Mouse (Mus musculus) MEL (cell line): ENCODE data around the gene Megf9. TPM values are rescaled to one million over a fixed set of nuclear protein-coding genes. Genes with fewer than 3 reads are reported as not detected.

Source experiments
- DNase-seq: peaks from one replicate; pipeline ENCODE4 v3.0.0; 2011; ENCODE audit warnings: low read depth, low spot score
- H3K27ac ChIP-seq: 2 replicates; pipeline ENCODE4 v1.5.1; 2012; ENCODE audit warnings: low read depth, mild to moderate bottlenecking, control low read depth, low read length, moderate library complexity; ENCODE audit not compliant: control insufficient read depth
- H3K27me3 ChIP-seq, 2 experiments: fragments of 150-350 bp in 1 of 2; sonication (generic) in 1 of 2; 2 replicates each; pipeline ENCODE4 v1.6.1; 2012; ENCODE audit warnings: low read length in 2 of 2, mild to moderate bottlenecking in 2 of 2, improper control_type of control experiment in 1 of 2, moderate library complexity in 1 of 2; ENCODE audit not compliant: insufficient read depth in 2 of 2, control insufficient read depth in 1 of 2
- H3K36me3 ChIP-seq, 2 experiments: 2 replicates each; pipeline ENCODE4 v1.6.1; 2012 to 2014; ENCODE audit warnings: low read length in 2 of 2, improper control_type of control experiment in 1 of 2, inconsistent platforms in 1 of 2, mild to moderate bottlenecking in 1 of 2; ENCODE audit not compliant: insufficient read depth in 2 of 2, control insufficient read depth in 1 of 2
- H3K4me1 ChIP-seq, 2 experiments: fragments of 150-350 bp in 1 of 2; sonication (generic) in 1 of 2; 2 replicates each; pipeline ENCODE4 v1.6.1; 2012; ENCODE audit warnings: low read length in 2 of 2, improper control_type of control experiment in 1 of 2, mild to moderate bottlenecking in 1 of 2; ENCODE audit not compliant: insufficient read depth in 2 of 2, control insufficient read depth in 1 of 2
- H3K4me3 ChIP-seq, 2 experiments: fragments of 150-350 bp in 1 of 2; sonication (generic) in 1 of 2; 2 replicates each; pipeline ENCODE4 v1.5.1; 2012; ENCODE audit warnings: low read depth in 2 of 2, low read length in 2 of 2, mild to moderate bottlenecking in 2 of 2, moderate library complexity in 2 of 2, control low read depth in 1 of 2, improper control_type of control experiment in 1 of 2; ENCODE audit not compliant: control insufficient read depth in 1 of 2, insufficient read depth in 1 of 2
- H3K79me2 ChIP-seq: 2 replicates; pipeline ENCODE4 v1.6.1; 2012; ENCODE audit warnings: mild to moderate bottlenecking, low read length, moderate library complexity; ENCODE audit not compliant: control insufficient read depth, poor library complexity, insufficient read depth
- H3K9ac ChIP-seq: 2 replicates; pipeline ENCODE4 v1.6.1; 2012; ENCODE audit warnings: low read depth, mild to moderate bottlenecking, control low read depth, low read length, moderate library complexity; ENCODE audit not compliant: control insufficient read depth, poor library complexity, severe bottlenecking
- H3K9me3 ChIP-seq: fragments of 150-350 bp; sonication (generic); replicated peaks from 2 replicates; pipeline ENCODE4 v1.6.1; 2012; ENCODE audit warnings: mild to moderate bottlenecking, low read length, improper control_type of control experiment, moderate library complexity; ENCODE audit not compliant: insufficient read depth
- CTCF ChIP-seq, 3 experiments: IDR thresholded peaks in 2 of 3; conservative IDR thresholded peaks in 1 of 3; 2 replicates each; pipeline ENCODE4 v1.5.1; 2011 to 2012; ENCODE audit warnings: low read length in 3 of 3, low read depth in 2 of 3, mild to moderate bottlenecking in 2 of 3, improper control_type of control experiment in 1 of 3, inconsistent platforms in 1 of 3, mixed read lengths in 1 of 3, moderate library complexity in 1 of 3; ENCODE audit not compliant: control insufficient read depth in 1 of 3, insufficient read depth in 1 of 3, poor library complexity in 1 of 3, severe bottlenecking in 1 of 3
- E2F4 ChIP-seq: IDR thresholded peaks from 2 replicates; pipeline ENCODE4 v1.6.1; 2011; ENCODE audit warnings: low read depth, low read length, improper control_type of control experiment, borderline replicate concordance
- EP300 ChIP-seq, 2 experiments: IDR thresholded peaks; 2 replicates each; pipeline ENCODE4 v1.6.1; 2011; ENCODE audit warnings: improper control_type of control experiment in 2 of 2, low read length in 2 of 2, low read depth in 1 of 2, mild to moderate bottlenecking in 1 of 2
- ETS1 ChIP-seq: IDR thresholded peaks from 2 replicates; pipeline ENCODE4 v1.6.1; 2012; ENCODE audit warnings: low read depth, mild to moderate bottlenecking, inconsistent platforms, low read length, improper control_type of control experiment, moderate library complexity
- GABPA ChIP-seq: IDR thresholded peaks from 2 replicates; pipeline ENCODE4 v1.6.1; 2012; ENCODE audit warnings: low read depth, mild to moderate bottlenecking, inconsistent platforms, low read length, improper control_type of control experiment, moderate library complexity
- GATA1 ChIP-seq: IDR thresholded peaks from 2 replicates; pipeline ENCODE4 v1.6.1; 2011; ENCODE audit warnings: low read depth, low read length, improper control_type of control experiment
- HCFC1 ChIP-seq: IDR thresholded peaks from 2 replicates; pipeline ENCODE4 v1.6.1; 2012; ENCODE audit warnings: low read depth, mild to moderate bottlenecking, inconsistent platforms, low read length, improper control_type of control experiment, moderate library complexity
- MAFK ChIP-seq: IDR thresholded peaks from 2 replicates; pipeline ENCODE4 v1.6.1; 2011; ENCODE audit warnings: low read depth, mild to moderate bottlenecking, low read length, improper control_type of control experiment, borderline replicate concordance
- MAX ChIP-seq: IDR thresholded peaks from 2 replicates; pipeline ENCODE4 v1.6.1; 2011; ENCODE audit warnings: low read length, improper control_type of control experiment
- MAZ ChIP-seq: IDR thresholded peaks from 2 replicates; pipeline ENCODE4 v1.6.1; 2012; ENCODE audit warnings: low read depth, mild to moderate bottlenecking, inconsistent platforms, low read length, improper control_type of control experiment
- MEF2A ChIP-seq: IDR thresholded peaks from 2 replicates; pipeline ENCODE4 v1.6.1; 2014; ENCODE audit warnings: low read depth, mild to moderate bottlenecking, inconsistent platforms, low read length, improper control_type of control experiment; ENCODE audit not compliant: poor library complexity, insufficient replicate concordance, severe bottlenecking; ENCODE audit errors: extremely low read depth
- MYB ChIP-seq: IDR thresholded peaks from 2 replicates; pipeline ENCODE4 v1.6.1; 2011; ENCODE audit warnings: mild to moderate bottlenecking, low read depth, low read length, improper control_type of control experiment
- NELFE ChIP-seq: IDR thresholded peaks from 2 replicates; pipeline ENCODE4 v1.6.1; 2011; ENCODE audit warnings: low read depth, low read length, improper control_type of control experiment
- POLR2AphosphoS5 ChIP-seq: IDR thresholded peaks from 2 replicates; pipeline ENCODE4 v1.6.1; 2012; ENCODE audit warnings: low read depth, borderline replicate concordance, mild to moderate bottlenecking, inconsistent platforms, low read length, moderate library complexity, mixed read lengths
- RCOR1 ChIP-seq: IDR thresholded peaks from 2 replicates; pipeline ENCODE4 v1.6.1; 2012; ENCODE audit warnings: low read depth, mild to moderate bottlenecking, inconsistent platforms, low read length, improper control_type of control experiment
- SIN3A ChIP-seq: IDR thresholded peaks from 2 replicates; pipeline ENCODE4 v1.6.1; 2012; ENCODE audit warnings: low read length, improper control_type of control experiment, inconsistent platforms
- SMC3 ChIP-seq: IDR thresholded peaks from 2 replicates; pipeline ENCODE4 v1.6.1; 2011; ENCODE audit warnings: low read depth, low read length, improper control_type of control experiment
- TAL1 ChIP-seq: IDR thresholded peaks from 2 replicates; pipeline ENCODE4 v1.6.1; 2012; ENCODE audit warnings: mild to moderate bottlenecking, inconsistent platforms, low read length, moderate library complexity, mixed read lengths
- TCF12 ChIP-seq: IDR thresholded peaks from 2 replicates; pipeline ENCODE4 v1.6.1; 2014; ENCODE audit warnings: low read depth, mild to moderate bottlenecking, inconsistent platforms, low read length, improper control_type of control experiment, moderate library complexity
- USF1 ChIP-seq: IDR thresholded peaks from 2 replicates; pipeline ENCODE4 v1.6.1; 2014; ENCODE audit warnings: low read depth, mild to moderate bottlenecking, inconsistent platforms, low read length, improper control_type of control experiment, moderate library complexity
- ZKSCAN1 ChIP-seq: IDR thresholded peaks from 2 replicates; pipeline ENCODE4 v1.6.1; 2012; ENCODE audit warnings: low read depth, mild to moderate bottlenecking, inconsistent platforms, low read length, improper control_type of control experiment, moderate library complexity
- polyA plus RNA-seq, 2 experiments: library from polyadenylated mRNA; stranded (reverse) in 1 of 2; unstranded in 1 of 2; fragments of >175 nt in 1 of 2; fragments of >200 nt in 1 of 2; gene quantifications; 2 replicates each; pipeline versions ENCODE4 v1.2.1 to v1.2.4; 2012; ENCODE audit warnings: low replicate concordance in 2 of 2, low read depth in 1 of 2; ENCODE audit not compliant: insufficient read length in 2 of 2, insufficient read depth in 1 of 2, missing spikeins in 1 of 2
- total RNA-seq: library from RNA; depleted of rRNA; stranded (reverse); fragments of 300-350 nt; gene quantifications from 2 replicates; pipeline ENCODE4 v1.2.3, GENCODE M21; 2012

Gene Megf9
- total and polyA plus RNA-seq, 3 experiments, result 2.1 to 3.2 TPM; not detected in 1

DNA sequence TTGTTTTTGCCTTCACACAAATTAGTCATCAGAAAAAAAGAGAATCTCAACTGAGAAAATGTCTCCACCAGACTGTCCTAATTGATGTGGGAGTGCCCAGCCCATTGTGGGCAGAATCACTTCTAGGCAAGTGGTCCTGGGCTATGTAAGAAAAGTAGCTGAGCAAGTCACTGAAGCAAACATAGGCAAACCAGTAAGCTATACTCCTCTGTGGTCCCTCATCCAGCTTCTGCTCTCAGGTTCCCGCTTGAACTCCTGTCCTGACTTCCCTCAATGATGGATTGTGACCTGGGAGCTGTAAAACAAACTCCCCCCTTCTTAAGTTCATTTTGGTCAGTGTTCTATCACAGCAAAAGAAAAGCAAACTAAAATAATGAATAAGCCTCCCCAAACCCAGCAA, 37.8 kb downstream of the Megf9 start:
- no peaks in the 10 kb centered on the region for H3K4me1 ChIP-seq
- no peak overlapping the region for H3K4me3 ChIP-seq
- no peak overlapping the region for H3K9ac ChIP-seq
- no peak for DNase-seq
- no peaks in the 10 kb centered on the region for H3K9me3 ChIP-seq
- TF ChIP-seq NELFE (no peak), GATA1 (no peak), TCF12 (no peak), USF1 (no peak)
- no peak overlapping the region for H3K27ac ChIP-seq
- H3K79me2 ChIP-seq, result no peaks in the 10 kb centered on the region
- no peaks in the 10 kb centered on the region for H3K36me3 ChIP-seq
- no peaks in the 10 kb centered on the region for H3K27me3 ChIP-seq

DNA sequence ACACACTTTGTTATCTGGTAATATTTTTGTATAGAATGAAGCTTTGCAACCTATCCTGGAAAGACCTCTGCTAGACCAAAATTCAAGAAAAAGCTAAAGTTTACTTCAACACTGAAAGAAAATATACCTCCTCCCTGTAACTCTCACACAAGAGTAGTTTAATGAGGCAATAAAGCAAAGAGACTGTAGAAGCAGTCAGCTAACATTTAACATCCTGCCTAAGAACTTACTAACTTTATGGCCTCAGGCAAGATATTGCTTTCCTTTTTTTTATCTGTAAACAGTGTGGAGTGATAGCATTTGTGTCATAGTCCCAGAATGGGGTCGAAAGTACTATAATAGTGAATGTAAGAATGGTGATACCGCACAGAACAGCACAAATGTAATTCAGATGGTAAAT, 45.0 kb downstream of the Megf9 start:
- H3K4me3 ChIP-seq, result no peak overlapping the region
- H3K27ac ChIP-seq, result no peak overlapping the region
- H3K9ac ChIP-seq, result no peak overlapping the region
- no peak for TF ChIP-seq MAZ
- no peak for TF ChIP-seq ZKSCAN1
- TF ChIP-seq HCFC1, result no peak
- no peak for TF ChIP-seq USF1
- no peak for TF ChIP-seq ETS1
- TF ChIP-seq SMC3, result no peak
- no peak for TF ChIP-seq NELFE
- TF ChIP-seq GATA1, result no peak
- TF ChIP-seq MEF2A, result no peak
- TF ChIP-seq CTCF (IDR thresholded peaks at IDR 0.05 in 2 of 3, conservative IDR thresholded peaks at IDR 0.05 in 1 of 3; ENCODE audit: control insufficient read depth in 1 of 3, insufficient read depth in 1 of 3, low read depth in 2 of 3, low read length in 3 of 3, poor library complexity in 1 of 3, severe bottlenecking in 1 of 3), result no peak
- TF ChIP-seq MAFK, result no peak
- TF ChIP-seq SIN3A, result no peak
- TF ChIP-seq EP300 (IDR thresholded peaks at IDR 0.05; ENCODE audit: low read depth in 1 of 2, low read length in 2 of 2), result no peak
- no peak for TF ChIP-seq MAX
- TF ChIP-seq RCOR1, result no peak
- TF ChIP-seq MYB, result no peak
- TF ChIP-seq TAL1, result no peak
- no peak for TF ChIP-seq E2F4
- no peak for TF ChIP-seq POLR2AphosphoS5
- TF ChIP-seq GABPA, result no peak
- H3K9me3 ChIP-seq, result no peaks in the 10 kb centered on the region
- no peak for DNase-seq
- no peaks in the 10 kb centered on the region for H3K79me2 ChIP-seq
- no peaks in the 10 kb centered on the region for H3K4me1 ChIP-seq
- no peaks in the 10 kb centered on the region for H3K36me3 ChIP-seq
- no peaks in the 10 kb centered on the region for H3K27me3 ChIP-seq
